Mouse (Mus musculus): ENCODE data around the gene Ggta1. TPM values are rescaled to one million over a fixed set of nuclear protein-coding genes. Genes with fewer than 3 reads are reported as not detected.

Gene Ggta1
- polyA plus RNA-seq, 1 experiment: not detected

GRCm38 (mm10) chr2:35505519-35506286, 42.7 kb upstream of the Ggta1 start:
- TF ChIP-seq POLR2A (IDR thresholded peaks at IDR 0.05; ENCODE audit: insufficient read depth, low read depth, low read length) (no peak), CTCF (IDR thresholded peaks at IDR 0.05; ENCODE audit: insufficient read depth, low read depth, low read length) (no peak)
- Histone ChIP-seq H3K27ac (ENCODE audit: insufficient read depth, low read depth, low read length) (no peak overlapping the region), H3K4me1 (ENCODE audit: control insufficient read depth, insufficient read depth, low read length) (peaks cover 34% of the 10 kb centered on the region), H3K4me3 (ENCODE audit: insufficient read depth, low read depth, low read length) (no peak overlapping the region)
- 88% methylated on average over 6 of the region's 6 CpGs for WGBS

DNA sequence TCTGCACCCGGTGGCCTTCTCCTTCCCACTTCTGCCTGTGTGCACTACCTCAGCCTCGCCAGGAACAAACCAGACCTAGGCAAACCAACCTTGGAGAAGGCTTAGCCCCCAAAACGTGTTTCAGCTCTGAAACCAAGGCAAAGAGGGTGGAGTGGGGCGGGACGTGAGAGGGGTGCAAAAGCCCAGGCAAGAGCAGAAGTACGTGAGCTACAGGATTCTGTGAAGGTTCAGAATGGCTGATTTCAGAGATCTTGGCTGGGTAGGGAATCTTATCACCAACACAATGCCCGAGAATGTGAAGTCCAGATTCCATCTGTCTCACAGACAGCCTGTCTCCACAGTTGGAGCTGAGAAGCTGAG, 41.4 kb upstream of the Ggta1 start:
- TF ChIP-seq POLR2A (IDR thresholded peaks at IDR 0.05; ENCODE audit: insufficient read depth, low read depth, low read length) (no peak), CTCF (IDR thresholded peaks at IDR 0.05; ENCODE audit: insufficient read depth, low read depth, low read length) (no peak)
- H3K4me3 ChIP-seq (ENCODE audit: insufficient read depth, low read depth, low read length): no peak overlapping the region
- 96% methylated on average over 7 of the region's 7 CpGs for WGBS
- no peak overlapping the region for H3K27ac ChIP-seq (ENCODE audit: insufficient read depth, low read depth, low read length)
- H3K4me1 ChIP-seq (ENCODE audit: control insufficient read depth, insufficient read depth, low read length): peaks cover 34% of the 10 kb centered on the region

GRCm38 (mm10) chr2:35503723-35504416, 40.8 kb upstream of the Ggta1 start:
- TF ChIP-seq POLR2A (IDR thresholded peaks at IDR 0.05; ENCODE audit: insufficient read depth, low read depth, low read length) (no peak), CTCF (IDR thresholded peaks at IDR 0.05; ENCODE audit: insufficient read depth, low read depth, low read length) (no peak)
- H3K4me3 ChIP-seq (ENCODE audit: insufficient read depth, low read depth, low read length): no peak overlapping the region
- WGBS: 89% methylated on average over 8 of the region's 8 CpGs

DNA sequence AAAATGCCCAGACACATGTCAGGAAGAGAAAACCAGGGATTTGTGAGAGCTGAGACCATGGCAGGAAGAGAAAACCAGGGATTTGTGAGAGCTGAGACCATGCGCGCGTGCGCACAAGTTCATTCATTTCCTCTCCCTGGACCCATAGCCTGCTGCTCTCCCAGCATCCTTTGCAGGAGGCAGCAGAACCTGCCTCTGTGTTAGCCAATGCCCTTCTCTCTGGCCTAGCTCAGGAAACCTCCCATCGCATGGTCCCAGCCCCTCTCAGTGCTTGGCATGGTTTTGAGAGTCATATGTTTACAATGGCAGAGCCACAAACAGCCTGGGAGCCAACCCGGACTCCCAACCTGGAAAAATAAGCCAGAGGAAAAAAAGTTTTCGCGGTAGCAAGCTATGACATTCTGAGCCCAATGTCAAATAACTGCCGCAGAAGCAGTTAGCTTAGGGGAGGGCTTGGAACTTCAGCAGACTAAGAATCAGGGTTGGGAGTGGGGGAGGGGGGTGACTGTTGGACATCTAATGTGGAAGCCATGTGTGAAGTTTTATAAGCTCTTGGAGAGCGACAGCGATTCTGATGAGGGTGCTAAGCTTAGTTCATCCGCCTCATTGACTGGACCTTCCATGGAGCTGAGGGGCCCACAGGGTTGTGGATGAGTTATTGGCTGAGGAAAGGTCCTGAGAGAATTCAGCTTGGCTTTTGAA, 40.1 kb upstream of the Ggta1 start:
- TF ChIP-seq CTCF (IDR thresholded peaks at IDR 0.05; ENCODE audit: insufficient read depth, low read depth, low read length) (no peak), POLR2A (IDR thresholded peaks at IDR 0.05; ENCODE audit: insufficient read depth, low read depth, low read length) (no peak)
- Histone ChIP-seq H3K4me1 (ENCODE audit: control insufficient read depth, insufficient read depth, low read length) (peaks cover 28% of the 10 kb centered on the region), H3K27ac (ENCODE audit: insufficient read depth, low read depth, low read length) (no peak overlapping the region), H3K4me3 (ENCODE audit: insufficient read depth, low read depth, low read length) (no peak overlapping the region)
- 95% methylated on average over 12 of the region's 12 CpGs for WGBS

More at GRCm38 (mm10) chr2:35503723-35504416, 40.8 kb upstream of the Ggta1 start:
- Histone ChIP-seq H3K27ac (ENCODE audit: insufficient read depth, low read depth, low read length) (no peak overlapping the region), H3K4me1 (ENCODE audit: control insufficient read depth, insufficient read depth, low read length) (peaks cover 35% of the 10 kb centered on the region)

DNA sequence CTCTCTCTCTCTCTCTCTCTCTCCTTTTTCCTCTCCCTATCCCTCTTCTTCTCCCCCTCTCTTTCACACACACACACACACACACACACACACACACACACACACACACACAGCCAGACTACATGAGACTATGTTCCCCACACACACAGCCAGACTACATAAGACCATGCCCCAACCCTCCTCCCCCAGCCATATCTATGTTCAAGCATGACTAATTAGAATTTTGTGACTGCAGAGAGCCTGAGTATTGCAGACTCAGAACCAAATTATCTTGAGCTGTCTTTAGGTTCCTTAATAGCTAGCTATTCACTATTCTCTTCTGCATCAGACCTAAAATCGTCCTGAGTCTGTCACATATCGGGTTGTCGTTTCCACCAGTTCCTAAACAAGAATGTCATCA, 39.5 kb upstream of the Ggta1 start:
- Histone ChIP-seq H3K4me1 (ENCODE audit: control insufficient read depth, insufficient read depth, low read length) (peaks cover 25% of the 10 kb centered on the region), H3K27ac (ENCODE audit: insufficient read depth, low read depth, low read length) (no peak overlapping the region), H3K4me3 (ENCODE audit: insufficient read depth, low read depth, low read length) (no peak overlapping the region)
- 67% methylated on average over 3 of the region's 3 CpGs for WGBS
- no peak for TF ChIP-seq POLR2A (IDR thresholded peaks at IDR 0.05; ENCODE audit: insufficient read depth, low read depth, low read length)
- TF ChIP-seq CTCF (IDR thresholded peaks at IDR 0.05; ENCODE audit: insufficient read depth, low read depth, low read length): no peak

GRCm38 (mm10) chr2:35499474-35499873, 36.4 kb upstream of the Ggta1 start:
- Histone ChIP-seq H3K27ac (ENCODE audit: insufficient read depth, low read depth, low read length) (no peak overlapping the region), H3K4me3 (ENCODE audit: insufficient read depth, low read depth, low read length) (no peak overlapping the region), H3K4me1 (ENCODE audit: control insufficient read depth, insufficient read depth, low read length) (peaks cover 11% of the 10 kb centered on the region)
- WGBS: 83% methylated on average over 7 of the region's 7 CpGs
- TF ChIP-seq CTCF (IDR thresholded peaks at IDR 0.05; ENCODE audit: insufficient read depth, low read depth, low read length) (no peak), POLR2A (IDR thresholded peaks at IDR 0.05; ENCODE audit: insufficient read depth, low read depth, low read length) (no peak)

- 89% methylated on average over 3 of the region's 3 CpGs for WGBS
- H3K4me3 ChIP-seq (ENCODE audit: insufficient read depth, low read depth, low read length): no peak overlapping the region
- no peak overlapping the region for H3K27ac ChIP-seq (ENCODE audit: insufficient read depth, low read depth, low read length)
- peaks cover 11% of the 10 kb centered on the region for H3K4me1 ChIP-seq (ENCODE audit: control insufficient read depth, insufficient read depth, low read length)
- TF ChIP-seq POLR2A (IDR thresholded peaks at IDR 0.05; ENCODE audit: insufficient read depth, low read depth, low read length) (no peak), CTCF (IDR thresholded peaks at IDR 0.05; ENCODE audit: insufficient read depth, low read depth, low read length) (no peak)
Observed at GRCm38 (mm10) chr2:35498961-35499360, 35.9 kb upstream of the Ggta1 start.

DNA sequence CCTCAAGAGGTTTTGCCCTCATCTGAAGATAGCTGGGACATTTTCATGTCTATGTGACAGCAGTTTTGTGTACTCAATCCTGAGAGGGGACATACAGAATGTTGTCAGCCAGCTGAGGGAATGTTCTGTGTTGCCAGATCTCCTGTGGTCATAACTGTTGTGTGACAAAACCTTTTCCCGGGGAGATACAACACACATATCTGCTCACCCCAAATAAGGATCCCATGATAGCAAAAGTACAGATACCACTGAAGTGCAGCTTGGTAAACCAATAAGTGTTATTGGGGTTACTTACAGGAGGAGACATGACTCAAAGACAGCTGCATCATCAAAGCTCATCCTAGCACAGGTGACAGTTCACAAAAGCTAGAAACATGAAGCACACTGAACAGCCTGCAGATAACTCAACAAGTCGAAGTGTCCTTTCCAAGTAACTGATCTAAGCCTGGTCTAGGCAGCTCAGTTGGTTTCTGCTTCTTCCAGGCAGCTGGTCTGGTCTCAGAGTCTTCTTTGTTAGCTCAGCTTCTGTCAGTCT, 34.7 kb upstream of the Ggta1 start:
- 94% methylated on average over 2 of the region's 2 CpGs for WGBS

More for the DNA sequence above, 34.7 kb upstream of the Ggta1 start:
- H3K4me1 ChIP-seq (ENCODE audit: control insufficient read depth, insufficient read depth, low read length): peaks cover 5% of the 10 kb centered on the region; the same call in 1 of the 2 replicates
- TF ChIP-seq CTCF (IDR thresholded peaks at IDR 0.05; ENCODE audit: insufficient read depth, low read depth, low read length) (no peak), POLR2A (IDR thresholded peaks at IDR 0.05; ENCODE audit: insufficient read depth, low read depth, low read length) (no peak)
- no peak overlapping the region for H3K4me3 ChIP-seq (ENCODE audit: insufficient read depth, low read depth, low read length)
- no peak overlapping the region for H3K27ac ChIP-seq (ENCODE audit: insufficient read depth, low read depth, low read length)
